ENCODE assay signal across 7 mouse cellular contexts in genomic region chr12:99966881-99967363, GRCm38 (mm10). TPM values are rescaled to one million over a fixed set of nuclear protein-coding genes. Genes with fewer than 3 reads are reported as not detected.
A peak's percentile ranks its signal among the peaks of the same experiment; 100 is the strongest.
DNase-seq lines count a peak whose midpoint lies in the region; ATAC-seq and TF ChIP-seq lines count a peak whose summit lies in the region.

No protein-coding gene starts in this region.

- H3K4me2 ChIP-seq in liver, embryonic 12.5 days: no peak overlapping the region
- H3K4me2 ChIP-seq in embryonic facial prominence, embryonic 13.5 days: peak overlapping the region; percentile 80
- H3K4me2 ChIP-seq in intestine, embryonic 15.5 days (replicated peaks): peak overlapping the region; percentile 98
- peak overlapping the region; percentile 2; the same call in 1 of the 2 replicates for H3K4me2 ChIP-seq in midbrain, postnatal 0 days (ENCODE audit: low read depth, low read length, poor library complexity, severe bottlenecking)

- H3K36me3 ChIP-seq in liver, embryonic 12.5 days: no peaks in the 10 kb centered on the region
- no peaks in the 10 kb centered on the region for H3K36me3 ChIP-seq in embryonic facial prominence, embryonic 13.5 days
- H3K36me3 ChIP-seq in intestine, embryonic 15.5 days: no peaks in the 10 kb centered on the region
- H3K36me3 ChIP-seq in midbrain, postnatal 0 days (ENCODE audit: insufficient read depth, low read length): no peaks in the 10 kb centered on the region

- no peak for ATAC-seq in liver, embryonic 12.5 days
- ATAC-seq in embryonic facial prominence, embryonic 13.5 days (ENCODE audit: insufficient number of reproducible peaks, insufficient read depth, low FRiP score, low TSS enrichment, low read depth): no peak
- no peak for ATAC-seq in intestine, embryonic 15.5 days
- ATAC-seq in midbrain, postnatal 0 days (ENCODE audit: low FRiP score): 0 out of 2 replicates have a peak, but pooled peaks have one; percentile 25

- no peak overlapping the region for H3K27ac ChIP-seq in liver, embryonic 12.5 days
- no peak overlapping the region for H3K27ac ChIP-seq in embryonic facial prominence, embryonic 13.5 days
- H3K27ac ChIP-seq in intestine, embryonic 15.5 days: no peak overlapping the region
- H3K27ac ChIP-seq in midbrain, postnatal 0 days (ENCODE audit: low read depth, low read length): no peak overlapping the region

- 6% methylated on average over 12 of the region's 12 CpGs for WGBS in liver, embryonic 12.5 days (ENCODE audit: insufficient replicate concordance)
- WGBS in embryonic facial prominence, embryonic 13.5 days: 8% methylated on average over 12 of the region's 12 CpGs
- 16% methylated on average over 12 of the region's 12 CpGs for WGBS in intestine, embryonic 15.5 days
- 13% methylated on average over 12 of the region's 12 CpGs for WGBS in midbrain, postnatal 0 days

- peak; percentile 30 for DNase-seq in liver
- peak; percentile 18 for DNase-seq in midbrain, postnatal 0 days (ENCODE audit: low spot score)
- DNase-seq in frontal cortex, postnatal 10 days (ENCODE audit: low spot score in 2 of 2): no peak
- no peak for DNase-seq in frontal cortex, adult 2 months (ENCODE audit: extremely low spot score in 1 of 2, low spot score in 1 of 2)

- no peak overlapping the region for H3K4me3 ChIP-seq in liver, embryonic 12.5 days
- peak overlapping the region; percentile 48; the same call in 1 of the 2 replicates for H3K4me3 ChIP-seq in embryonic facial prominence, embryonic 13.5 days
- no peak overlapping the region for H3K4me3 ChIP-seq in intestine, embryonic 15.5 days (replicated peaks)
- H3K4me3 ChIP-seq in midbrain, postnatal 0 days (ENCODE audit: low read depth, low read length): no peak overlapping the region

- H3K27me3 ChIP-seq in liver, embryonic 12.5 days (replicated peaks): peaks cover 77% of the 10 kb centered on the region
- peaks cover 74% of the 10 kb centered on the region for H3K27me3 ChIP-seq in embryonic facial prominence, embryonic 13.5 days
- H3K27me3 ChIP-seq in intestine, embryonic 15.5 days (replicated peaks): peaks cover 66% of the 10 kb centered on the region
- H3K27me3 ChIP-seq in midbrain, postnatal 0 days (ENCODE audit: insufficient read depth, low read length): peaks cover 55% of the 10 kb centered on the region

- no peaks in the 10 kb centered on the region for H3K9me3 ChIP-seq in liver, embryonic 12.5 days (replicated peaks)
- H3K9me3 ChIP-seq in embryonic facial prominence, embryonic 13.5 days: no peaks in the 10 kb centered on the region
- H3K9me3 ChIP-seq in intestine, embryonic 15.5 days: no peaks in the 10 kb centered on the region
- no peaks in the 10 kb centered on the region for H3K9me3 ChIP-seq in midbrain, postnatal 0 days (ENCODE audit: low read length)

- no peak overlapping the region for H3K9ac ChIP-seq in liver, embryonic 12.5 days
- no peak overlapping the region for H3K9ac ChIP-seq in embryonic facial prominence, embryonic 13.5 days
- no peak overlapping the region for H3K9ac ChIP-seq in intestine, embryonic 15.5 days
- no peak overlapping the region for H3K9ac ChIP-seq in midbrain, postnatal 0 days (replicated peaks; ENCODE audit: low read length, poor library complexity, severe bottlenecking)

- H3K4me1 ChIP-seq in liver, embryonic 12.5 days: peaks cover 18% of the 10 kb centered on the region
- peaks cover 33% of the 10 kb centered on the region for H3K4me1 ChIP-seq in embryonic facial prominence, embryonic 13.5 days
- H3K4me1 ChIP-seq in intestine, embryonic 15.5 days (replicated peaks): peaks cover 26% of the 10 kb centered on the region
- peaks cover 13% of the 10 kb centered on the region; the same call in 1 of the 2 replicates for H3K4me1 ChIP-seq in midbrain, postnatal 0 days (ENCODE audit: insufficient read depth, low read length)

- no peak for TF ChIP-seq CTCF in midbrain, postnatal 0 days (IDR thresholded peaks at IDR 0.05)

RNA-seq across cellular contexts. Expression of gene Kcnk13, which starts 2.6 kb away (rescaled TPM):
- polyA plus RNA-seq in liver, embryonic 12.5 days (2016; fragmentation: Nextera tagmentation; extraction: Ambion mirVana): 0.46 and 0.59 TPM in 2 replicates
- polyA plus RNA-seq in embryonic facial prominence, embryonic 13.5 days (2015; fragmentation: Nextera tagmentation; extraction: Ambion mirVana): 0.84 and 0.94 TPM in 2 replicates
- 0.53 and 0.72 TPM in 2 replicates for polyA plus RNA-seq in intestine, embryonic 15.5 days (2015; fragmentation: Nextera tagmentation; extraction: Ambion mirVana)
- total RNA-seq in midbrain, postnatal 0 days (2014; rRNA removed): 1.5 and 1.9 TPM in 2 replicates
- 1.3 and 1.4 TPM in 2 replicates for polyA plus RNA-seq in midbrain, postnatal 0 days (2015; fragmentation: Nextera tagmentation; extraction: Ambion mirVana)
- polyA plus RNA-seq in frontal cortex, adult 2 months (2012; rRNA removed): 6.3 TPM in 2 replicates

Comparison
In these comparisons a context has a peak if more than half of its experiments do, and no peak if none do; other contexts are left out.
1. DNase-seq: peak in liver (single experiment) and midbrain, postnatal 0 days (single experiment); none in frontal cortex, postnatal 10 days (0 of 2) and frontal cortex, adult 2 months (0 of 2).